Mouse (Mus musculus) frontal cortex, postnatal 36 days (tissue): Measurements from ENCODE around the gene Dnajc12.
A peak's percentile ranks its signal among the peaks of the same experiment; 100 is the strongest.
"Not testable (repeated sequence)": the region's sequence is repeated elsewhere in the genome, so short reads cannot be mapped to it uniquely, and the experiment has no call there.

Source experiments
- DNase-seq, 2 experiments: peaks; one replicate each; pipeline ENCODE4 v3.0.0; 2022; ENCODE audit warnings: low spot score in 2 of 2

The Dnajc12 gene

GRCm38 (mm10) chr10:63382372-63383279 is at the start of gene Dnajc12:
Gene Dnajc12 (plus strand): TSS chr10:63382443.
- DNase-seq, result peak; percentile 59 to 79

- no peak for DNase-seq
Measured at GRCm38 (mm10) chr10:63336901-63337300, 45.3 kb upstream of the Dnajc12 start.

- DNase-seq, result no peak
Measured at GRCm38 (mm10) chr10:63337326-63337725, 44.9 kb upstream of the Dnajc12 start.

- DNase-seq, result peak; percentile 49 to 52
Measured at GRCm38 (mm10) chr10:63337951-63338836, 44.0 kb upstream of the Dnajc12 start.

- peak; percentile 71 to 78 for DNase-seq
Measured at GRCm38 (mm10) chr10:63338914-63339643, 43.2 kb upstream of the Dnajc12 start.

DNA sequence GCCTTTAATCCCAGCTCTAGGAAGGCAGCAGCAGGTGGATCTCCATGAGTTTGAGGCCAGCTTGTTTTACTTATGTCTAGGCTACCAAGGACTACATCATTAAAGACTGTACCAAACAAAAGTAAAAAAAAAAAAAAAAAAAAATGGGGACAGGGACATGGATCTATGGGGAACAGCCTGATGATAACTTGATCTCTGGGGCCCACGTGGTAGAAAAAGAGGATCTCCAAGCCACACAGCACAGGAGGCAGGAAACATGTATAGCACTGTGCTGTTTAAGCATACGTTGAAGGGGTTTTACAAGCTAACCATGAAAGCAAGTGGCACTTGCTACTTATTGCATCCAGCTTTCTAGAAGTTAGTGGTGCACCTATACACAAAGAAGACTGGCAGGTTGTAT is 40.9 kb upstream of the Dnajc12 start:
- no peak for DNase-seq

DNA sequence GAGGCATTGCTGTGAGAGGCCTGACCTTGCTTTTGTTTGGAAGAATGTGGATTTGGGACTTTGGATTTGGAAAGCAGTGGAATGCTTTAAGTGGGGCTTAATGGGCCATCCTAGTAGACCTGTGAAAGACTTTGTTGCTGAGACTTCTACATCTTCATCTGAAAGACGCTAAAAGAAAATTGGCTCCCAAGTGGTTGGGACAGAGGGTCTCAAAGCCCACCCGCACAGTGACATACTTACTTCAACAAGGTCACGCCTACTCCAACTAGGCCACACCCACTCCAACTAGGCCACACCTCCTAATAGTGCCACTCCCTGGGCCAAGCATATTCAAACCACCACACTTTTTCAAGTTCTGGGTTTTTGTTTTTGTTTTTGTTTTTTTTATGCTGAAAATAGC is 37.5 kb upstream of the Dnajc12 start:
- DNase-seq, result no peak

DNA sequence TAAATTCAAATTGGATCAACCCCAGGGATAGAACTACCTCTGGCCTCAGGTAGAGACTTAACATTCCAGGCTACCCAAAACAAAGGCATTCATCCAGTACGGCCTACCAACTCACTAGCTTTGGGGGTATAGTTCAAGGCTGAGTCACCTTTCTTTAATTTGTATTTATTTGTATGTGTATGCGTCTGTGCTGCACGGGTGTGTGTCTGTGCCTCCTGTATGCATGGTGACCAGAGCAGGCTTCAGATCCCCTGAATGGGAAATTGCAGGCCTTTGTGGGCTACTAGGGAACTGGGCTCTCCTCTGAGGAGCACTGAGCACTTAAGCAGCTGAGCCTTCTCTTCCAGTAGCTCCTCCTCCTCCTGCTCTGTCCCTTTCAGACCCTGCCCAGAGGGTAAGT is 34.0 kb upstream of the Dnajc12 start:
- DNase-seq, result no peak

DNA sequence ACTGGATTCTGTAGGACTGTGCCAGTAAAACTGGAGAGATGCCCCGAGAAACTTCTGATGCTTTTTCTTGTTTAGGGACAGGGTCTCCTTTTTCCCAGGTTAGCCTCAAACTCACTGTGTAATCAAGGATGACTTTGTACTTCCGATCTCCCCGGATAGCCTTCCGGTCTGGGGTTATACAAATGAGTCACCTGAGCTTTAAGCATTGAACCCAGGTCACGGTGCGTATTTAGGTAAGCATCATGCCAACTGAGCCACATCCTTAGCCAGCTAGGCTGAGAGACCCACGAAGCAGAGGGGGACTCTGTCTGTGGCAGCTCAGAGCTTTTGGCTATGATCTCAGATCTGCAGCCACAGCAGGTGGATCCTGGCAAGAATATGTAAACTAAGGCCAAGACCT is 31.6 kb upstream of the Dnajc12 start:
- no peak for DNase-seq

DNA sequence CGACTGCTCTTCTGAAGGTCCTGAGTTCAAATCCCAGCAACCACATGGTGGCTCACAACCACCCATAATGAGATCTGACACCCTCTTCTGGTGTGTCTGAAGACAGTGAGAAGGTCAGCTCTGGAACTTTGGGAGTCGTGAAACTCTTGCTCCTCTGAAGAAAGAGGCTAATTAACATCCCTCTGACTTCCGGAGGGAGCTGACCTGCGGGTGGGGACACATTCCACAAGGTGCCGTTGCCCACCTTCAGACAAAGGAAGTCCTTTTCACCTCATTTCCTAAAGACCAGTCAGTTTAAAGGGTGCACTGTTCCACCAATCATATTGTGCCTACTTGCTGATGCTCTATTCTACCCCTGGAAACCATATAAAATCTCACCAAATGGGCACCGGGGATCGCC is 31.1 kb upstream of the Dnajc12 start:
- DNase-seq, result not testable (repeated sequence)

- DNase-seq, result peak in 1 of 2 experiments; percentile 64
Measured at GRCm38 (mm10) chr10:63352111-63352510, 30.1 kb upstream of the Dnajc12 start.

- DNase-seq, result no peak
Measured at GRCm38 (mm10) chr10:63360502-63360901, 21.7 kb upstream of the Dnajc12 start.

- DNase-seq, result no peak
Measured at GRCm38 (mm10) chr10:63365918-63366455, 16.3 kb upstream of the Dnajc12 start.

DNA sequence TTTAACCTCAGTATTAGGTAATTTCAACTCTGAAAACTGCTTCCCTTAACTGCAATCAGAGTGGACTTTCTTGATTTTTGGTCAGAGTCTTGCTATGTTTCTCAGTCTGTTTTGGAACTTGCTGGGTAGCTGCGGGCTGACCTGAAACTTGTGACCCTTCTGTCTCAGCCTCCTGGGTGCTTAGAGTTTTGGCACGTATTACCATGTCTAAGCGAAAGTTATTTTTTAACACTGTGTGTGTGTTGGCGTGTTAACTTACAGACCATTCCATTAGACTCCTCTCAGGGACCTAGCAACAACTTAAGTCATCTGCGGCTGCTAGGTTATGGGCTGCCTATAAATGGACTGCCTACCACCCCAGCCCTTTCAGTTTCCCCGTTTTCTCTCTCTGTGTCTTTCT is 14.9 kb upstream of the Dnajc12 start:
- no peak for DNase-seq

DNA sequence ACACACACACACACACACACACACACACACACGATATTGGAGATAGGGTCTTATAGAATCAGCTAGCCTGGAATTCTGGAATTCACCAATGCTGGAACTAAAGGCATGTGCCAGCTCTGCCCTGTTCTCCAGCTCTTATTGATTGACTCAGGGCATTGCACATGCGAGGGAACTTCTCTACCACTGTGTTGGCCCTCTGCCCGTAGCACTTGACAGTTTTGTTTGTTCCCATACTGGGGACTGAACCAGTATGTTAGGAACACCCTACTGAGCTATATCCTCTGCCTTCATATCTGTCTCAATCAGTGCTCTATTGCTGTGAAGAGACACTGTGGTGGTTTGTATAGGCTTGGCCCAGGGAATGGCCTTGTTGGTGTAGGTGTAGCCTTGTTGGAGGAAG is 14.2 kb upstream of the Dnajc12 start:
- DNase-seq, result no peak

- DNase-seq, result no peak
Measured at GRCm38 (mm10) chr10:63376303-63376702, 5.9 kb upstream of the Dnajc12 start.

DNA sequence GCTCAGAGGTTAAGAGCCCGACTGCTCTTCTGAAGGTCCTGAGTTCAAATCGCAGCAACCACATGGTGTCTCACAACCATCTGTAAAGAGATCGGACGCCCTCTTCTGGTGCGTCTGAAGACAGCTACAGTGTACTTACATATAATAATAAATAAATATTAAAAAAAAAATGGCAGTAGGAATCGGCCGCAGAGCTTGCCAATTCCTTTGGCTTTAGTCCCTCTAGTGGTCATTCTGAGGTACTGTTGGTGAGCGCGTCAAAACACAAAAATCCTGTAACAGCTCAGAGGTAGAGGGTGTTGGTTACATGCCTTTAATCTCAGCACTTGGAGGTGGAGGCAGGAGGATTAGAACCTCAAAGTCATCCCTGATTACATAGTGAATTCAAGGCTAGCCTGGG is 4.8 kb upstream of the Dnajc12 start:
- DNase-seq, result peak; percentile 51 to 69

DNA sequence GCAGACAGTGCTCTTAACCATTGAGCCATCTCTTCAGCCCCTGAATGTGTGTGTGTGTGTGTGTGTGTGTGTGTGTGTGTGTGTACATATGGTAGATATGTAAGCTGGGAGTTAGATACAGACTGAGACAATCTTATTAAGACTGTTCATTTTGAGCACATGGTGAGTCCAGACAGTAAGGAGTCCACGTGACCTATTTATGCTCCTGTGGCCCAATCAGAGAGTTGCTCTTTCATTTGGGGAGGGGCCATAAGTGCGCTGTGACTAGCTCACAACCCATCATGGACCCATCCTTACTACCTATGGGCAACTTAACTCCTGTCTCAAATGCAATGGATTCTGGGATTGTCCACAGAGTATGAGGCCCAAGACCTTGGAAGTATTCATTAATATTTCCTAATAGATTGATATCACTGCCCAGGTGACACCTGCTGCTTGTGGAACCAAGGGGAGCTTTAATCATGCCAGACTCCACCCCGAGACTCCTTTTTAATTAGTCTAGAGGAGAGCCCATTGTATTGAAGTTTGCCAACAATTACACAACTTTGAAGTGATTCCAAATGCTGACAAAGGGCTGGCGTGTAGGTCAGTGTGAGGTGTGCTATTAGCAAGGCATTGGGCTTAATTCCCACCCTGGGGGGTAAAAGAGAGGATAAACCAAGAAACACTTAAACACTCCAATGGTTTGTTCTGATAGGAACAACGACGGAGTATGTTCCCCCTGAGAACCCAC is 3.1 kb upstream of the Dnajc12 start:
- no peak for DNase-seq

DNA sequence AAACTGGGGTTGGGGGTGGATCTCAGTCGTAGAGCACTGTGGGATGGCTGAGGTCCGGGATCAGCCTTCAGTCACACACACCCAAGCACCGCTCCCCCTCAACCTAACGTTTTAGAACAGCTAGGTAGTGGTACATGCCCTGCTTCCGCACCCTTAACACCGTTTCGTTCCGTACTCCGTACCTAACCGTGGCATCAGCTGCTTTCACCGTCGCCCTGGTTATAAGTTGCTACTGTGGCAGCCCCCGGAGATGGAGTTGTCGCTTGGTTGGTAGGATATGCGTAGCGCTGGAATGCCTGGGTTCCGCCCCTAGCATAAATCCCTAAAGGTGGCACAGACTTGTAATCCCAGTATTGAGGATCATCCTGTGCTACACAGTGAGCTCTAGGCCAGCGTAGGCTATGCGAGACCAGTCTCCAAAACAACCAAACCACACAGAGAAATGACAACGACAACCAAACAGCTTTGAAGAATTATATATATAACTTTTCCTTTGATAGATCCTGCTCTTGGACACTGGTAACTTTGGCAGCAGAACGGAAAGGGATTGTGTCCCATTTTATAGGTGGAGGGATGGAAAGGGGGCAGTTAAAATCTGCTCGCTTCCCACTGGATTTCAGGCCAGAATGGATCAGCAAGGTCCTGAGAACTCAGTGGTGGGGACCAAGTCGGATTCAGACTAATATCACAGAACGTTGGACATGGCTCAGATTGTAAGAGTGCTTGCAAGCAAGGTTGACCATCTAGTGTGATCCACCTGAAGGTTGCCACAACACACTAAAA is 554 bp upstream of the Dnajc12 start, which contains the start of gene Sirt1:
Gene Sirt1 (minus strand): TSS at position 207 of the 783 bp plus-strand sequence.
- DNase-seq, result peak; percentile 8 to 13

DNA sequence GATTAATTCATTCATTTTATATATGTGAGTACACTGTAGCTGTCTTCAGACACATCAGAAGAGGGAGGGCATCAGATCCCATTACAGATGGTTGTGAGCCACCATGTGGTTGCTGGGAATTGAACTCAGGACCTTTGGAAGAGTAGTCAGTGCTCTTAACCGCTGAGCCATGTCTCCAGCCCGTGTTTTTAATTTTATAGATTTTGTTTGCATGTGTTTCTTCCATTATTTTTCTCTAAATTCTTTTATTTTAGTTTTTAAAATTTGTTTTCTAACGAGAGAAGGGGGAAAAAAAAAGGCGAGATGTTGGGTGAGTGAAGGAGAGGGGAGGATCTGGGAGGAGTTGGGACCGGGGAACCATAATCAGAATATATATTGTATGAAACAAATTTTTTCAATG is 3.7 kb downstream of the Dnajc12 start:
- not testable (repeated sequence) for DNase-seq
